Mouse (Mus musculus) splenic B cell, adult 2 months (primary cell): Measurements from ENCODE around the gene Poc1a.

Experiments used
- DNase-seq: peaks from one replicate; pipeline ENCODE4 v3.0.0-alpha.2; 2011; ENCODE audit warnings: low read depth, low spot score
- H3K27me3 ChIP-seq: 2 replicates; pipeline ENCODE4 v1.6.1; 2012; ENCODE audit warnings: mild to moderate bottlenecking, low read length, moderate library complexity, mixed read lengths; ENCODE audit not compliant: control insufficient read depth, poor library complexity, insufficient read depth, severe bottlenecking
- H3K36me3 ChIP-seq: 2 replicates; pipeline ENCODE4 v1.6.1; 2012; ENCODE audit warnings: mild to moderate bottlenecking, low read length, moderate library complexity, mixed read lengths; ENCODE audit not compliant: control insufficient read depth, poor library complexity, insufficient read depth, severe bottlenecking

The Poc1a gene

GRCm38 (mm10) chr9:106280808-106281544 is at the start of gene Poc1a:
Gene Poc1a, plus strand, starts transcription at chr9:106281061.
- peak; percentile 95 for DNase-seq
- no peaks in the 10 kb centered on the region for H3K36me3 ChIP-seq

GRCm38 (mm10) chr9:106231220-106231619 is 49.6 kb upstream of the Poc1a start:
- peaks cover 8% of the 10 kb centered on the region for H3K36me3 ChIP-seq
- H3K27me3 ChIP-seq: no peaks in the 10 kb centered on the region
- DNase-seq: no peak

More at GRCm38 (mm10) chr9:106280808-106281544, at the start of gene Poc1a:
- H3K27me3 ChIP-seq: no peaks in the 10 kb centered on the region

- Histone ChIP-seq H3K36me3 (peaks cover 6% of the 10 kb centered on the region), H3K27me3 (no peaks in the 10 kb centered on the region)
- no peak for DNase-seq
Observed at GRCm38 (mm10) chr9:106231816-106232215, 49.0 kb upstream of the Poc1a start.

- Histone ChIP-seq H3K36me3 (peaks cover 5% of the 10 kb centered on the region), H3K27me3 (no peaks in the 10 kb centered on the region)
- DNase-seq: no peak
Observed at GRCm38 (mm10) chr9:106232956-106233355, 47.9 kb upstream of the Poc1a start.

- DNase-seq: no peak
- Histone ChIP-seq H3K27me3 (no peaks in the 10 kb centered on the region), H3K36me3 (peaks cover 4% of the 10 kb centered on the region)
Observed at GRCm38 (mm10) chr9:106233953-106234352, 46.9 kb upstream of the Poc1a start.

- DNase-seq: no peak
- no peaks in the 10 kb centered on the region for H3K27me3 ChIP-seq
- H3K36me3 ChIP-seq: peaks cover 6% of the 10 kb centered on the region
Observed at GRCm38 (mm10) chr9:106235194-106235830, 45.5 kb upstream of the Poc1a start.

- no peak for DNase-seq
- H3K36me3 ChIP-seq: peaks cover 7% of the 10 kb centered on the region
- no peaks in the 10 kb centered on the region for H3K27me3 ChIP-seq
Observed at GRCm38 (mm10) chr9:106236156-106236817, 44.6 kb upstream of the Poc1a start.

GRCm38 (mm10) chr9:106236818-106237211 is 44.0 kb upstream of the Poc1a start:
- Histone ChIP-seq H3K27me3 (no peaks in the 10 kb centered on the region), H3K36me3 (peaks cover 10% of the 10 kb centered on the region)
- DNase-seq: no peak

GRCm38 (mm10) chr9:106237401-106237800 is 43.5 kb upstream of the Poc1a start:
- Histone ChIP-seq H3K36me3 (peaks cover 10% of the 10 kb centered on the region), H3K27me3 (no peaks in the 10 kb centered on the region)
- no peak for DNase-seq

- no peak for DNase-seq
- H3K27me3 ChIP-seq: no peaks in the 10 kb centered on the region
- peaks cover 10% of the 10 kb centered on the region for H3K36me3 ChIP-seq
Observed at GRCm38 (mm10) chr9:106237878-106238277, 43.0 kb upstream of the Poc1a start.

- no peak for DNase-seq
- peaks cover 10% of the 10 kb centered on the region; the same call in 1 of the 2 replicates for H3K36me3 ChIP-seq
Observed at GRCm38 (mm10) chr9:106241541-106242164, 39.2 kb upstream of the Poc1a start.

GRCm38 (mm10) chr9:106242813-106243488 is 37.9 kb upstream of the Poc1a start:
- Histone ChIP-seq H3K27me3 (no peaks in the 10 kb centered on the region), H3K36me3 (peaks cover 7% of the 10 kb centered on the region; the same call in 1 of the 2 replicates)
- no peak for DNase-seq

More at GRCm38 (mm10) chr9:106241541-106242164, 39.2 kb upstream of the Poc1a start:
- no peaks in the 10 kb centered on the region for H3K27me3 ChIP-seq

- no peaks in the 10 kb centered on the region for H3K27me3 ChIP-seq
- no peak for DNase-seq
- no peaks in the 10 kb centered on the region for H3K36me3 ChIP-seq
Observed at GRCm38 (mm10) chr9:106249550-106249949, 31.3 kb upstream of the Poc1a start.

GRCm38 (mm10) chr9:106250245-106250644 is 30.6 kb upstream of the Poc1a start:
- no peak for DNase-seq
- Histone ChIP-seq H3K36me3 (no peaks in the 10 kb centered on the region), H3K27me3 (no peaks in the 10 kb centered on the region)
